ENCODE assay signal across 8 mouse cellular contexts in the genomic region with DNA sequence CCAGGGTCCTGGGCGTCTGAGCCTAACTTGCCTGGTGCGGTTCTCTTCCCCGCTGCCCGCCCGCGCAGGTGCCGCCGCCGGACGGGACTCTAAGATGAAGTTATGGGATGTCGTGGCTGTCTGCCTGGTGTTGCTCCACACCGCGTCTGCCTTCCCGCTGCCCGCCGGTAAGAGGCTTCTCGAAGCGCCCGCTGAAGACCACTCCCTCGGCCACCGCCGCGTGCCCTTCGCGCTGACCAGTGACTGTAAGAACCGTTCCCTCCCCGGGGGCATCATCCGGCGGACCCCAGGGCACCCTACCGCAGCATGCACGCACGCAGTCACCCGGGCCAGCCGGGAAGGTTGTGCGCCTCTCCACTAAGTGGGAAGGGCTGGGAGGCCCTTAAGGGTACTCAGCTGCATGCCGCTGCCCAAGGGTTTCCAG. TPM values are rescaled to one million over a fixed set of nuclear protein-coding genes. Genes with fewer than 3 reads are reported as not detected.
DNase-seq lines count a peak whose midpoint lies in the region; ATAC-seq lines count a peak whose summit lies in the region.
"Had no signal": no experiment of that assay in that cellular context is flagged by ENCODE, and none has a peak within 500 bp of the region (broad histone marks: within the 10 kb centered on the region; RNA-seq: fewer than 3 reads in every experiment).

No protein-coding gene starts in this region.

- under 1% methylated on average over 36 of the region's 36 CpGs for WGBS in hindbrain, embryonic 12.5 days

- ATAC-seq in hindbrain, embryonic 12.5 days (ENCODE audit: low FRiP score) = no peak

- peak overlapping the region; percentile 24; the same call in 1 of the 2 replicates for H3K9ac ChIP-seq in hindbrain, embryonic 12.5 days

- peaks cover 29% of the 10 kb centered on the region for H3K4me1 ChIP-seq in hindbrain, embryonic 12.5 days

- no peaks in the 10 kb centered on the region for H3K9me3 ChIP-seq in hindbrain, embryonic 12.5 days (replicated peaks)

- H3K36me3 ChIP-seq in hindbrain, embryonic 12.5 days = no peaks in the 10 kb centered on the region

- peak overlapping the region; percentile 54 for H3K4me2 ChIP-seq in hindbrain, embryonic 12.5 days (replicated peaks)

- DNase-seq in lung, adult 18-20 months = peak; percentile 17 to 29
- no peak for DNase-seq in lung, postnatal 25 days (ENCODE audit: low spot score)
- DNase-seq in mesoderm, embryonic 11.5 days (ENCODE audit: low read depth, low spot score) = peak; percentile 28
- no peak for DNase-seq in frontal cortex, postnatal 10 days (ENCODE audit: low spot score in 2 of 2)
- DNase-seq in layer of hippocampus, postnatal 25 days (ENCODE audit: extremely low spot score in 1 of 2, low spot score in 1 of 2) = no peak
- DNase-seq in left cerebral cortex, adult 18-20 months (ENCODE audit: low spot score in 2 of 2) = no peak

- H3K27me3 ChIP-seq in hindbrain, embryonic 12.5 days = peaks cover 92% of the 10 kb centered on the region

- no peak overlapping the region for H3K27ac ChIP-seq in hindbrain, embryonic 12.5 days

- H3K4me3 ChIP-seq in hindbrain, embryonic 12.5 days = peak overlapping the region; percentile 29

RNA-seq across cellular contexts. Expression of a gene that starts 4.9 kb away (rescaled TPM):
- polyA plus RNA-seq in hindbrain, embryonic 12.5 days (2016; fragmentation: Nextera tagmentation; extraction: Ambion mirVana) = 0.45 and 0.50 TPM in 2 replicates
- under 1 TPM; 0.12 TPM for total RNA-seq in layer of hippocampus, postnatal 25 days (2021)
- under 1 TPM; 0.21 to 0.37 TPM for total RNA-seq in left cerebral cortex, adult 18-20 months (2021)
- total RNA-seq: megakaryocyte, adult 5-6 weeks had no signal

Comparison
In these comparisons a context has a peak if more than half of its experiments do, and no peak if none do; other contexts are left out.
1. DNase-seq: peak in lung, adult 18-20 months (2 of 2) and mesoderm, embryonic 11.5 days (single experiment); none in lung, postnatal 25 days (single experiment), frontal cortex, postnatal 10 days (0 of 2), layer of hippocampus, postnatal 25 days (0 of 2) and left cerebral cortex, adult 18-20 months (0 of 2).